Mouse (Mus musculus): ENCODE data around the gene Tmem207. TPM values are rescaled to one million over a fixed set of nuclear protein-coding genes. Genes with fewer than 3 reads are reported as not detected.
"Not testable (repeated sequence)": the region's sequence is repeated elsewhere in the genome, so short reads cannot be mapped to it uniquely, and the experiment has no call there.

Tmem207 gene
- polyA plus RNA-seq, 1 experiment from 2014 or later, result 0.16 TPM

DNA sequence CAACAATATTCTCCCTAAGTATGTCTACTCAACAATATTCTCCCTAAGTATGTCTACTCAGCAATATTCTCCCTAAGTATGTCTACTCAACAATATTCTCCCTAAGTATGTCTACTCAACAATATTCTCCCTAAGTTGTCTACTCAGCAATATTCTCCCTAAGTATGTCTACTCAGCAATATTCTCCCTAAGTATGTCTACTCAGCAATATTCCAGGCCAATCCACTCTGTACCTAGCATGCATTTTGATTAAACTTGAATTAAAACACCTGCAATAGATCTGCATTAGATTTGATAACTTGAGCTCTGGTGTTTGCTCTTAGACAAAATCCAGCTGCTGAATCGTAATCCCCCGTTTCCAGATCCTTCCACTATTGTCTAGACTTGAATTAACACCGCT, 26.9 kb downstream of the Tmem207 start:
- H3K4me3 ChIP-seq (ENCODE audit: low read depth, low read length); ATAC-seq; H3K27me3 ChIP-seq (ENCODE audit: control insufficient read depth, insufficient read depth, low read depth, low read length); H3K4me2 ChIP-seq (ENCODE audit: low read length); H3K27ac ChIP-seq (ENCODE audit: low read length); H3K9ac ChIP-seq (ENCODE audit: low read depth, low read length); H3K36me3 ChIP-seq (ENCODE audit: control insufficient read depth, insufficient read depth, low read length); H3K9me3 ChIP-seq (replicated peaks; ENCODE audit: control insufficient read depth, low read length, poor library complexity, severe bottlenecking); H3K4me1 ChIP-seq (ENCODE audit: control insufficient read depth, insufficient read depth, low read length): not testable (repeated sequence)
- 95% methylated on average over 3 of the region's 3 CpGs for WGBS

DNA sequence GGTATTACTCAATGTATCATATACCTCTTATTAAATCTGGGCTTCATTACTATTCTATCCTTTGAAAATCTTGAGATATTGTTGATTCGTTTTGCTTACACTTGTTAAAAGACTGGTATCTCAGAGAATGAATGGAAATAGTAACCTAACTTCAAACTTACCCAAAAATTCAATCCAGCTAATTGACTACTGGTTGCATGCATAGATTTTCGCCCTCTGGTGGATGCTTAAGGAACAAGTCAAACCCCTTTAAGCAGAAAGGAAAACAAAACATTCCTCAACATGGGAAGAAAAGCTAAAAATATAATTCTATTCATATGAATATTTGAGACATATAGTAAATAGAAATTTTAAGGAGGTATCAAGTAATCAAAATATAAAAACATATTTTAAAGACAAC, 30.8 kb downstream of the Tmem207 start:
- H3K9ac ChIP-seq (ENCODE audit: low read depth, low read length), result no peak overlapping the region

DNA sequence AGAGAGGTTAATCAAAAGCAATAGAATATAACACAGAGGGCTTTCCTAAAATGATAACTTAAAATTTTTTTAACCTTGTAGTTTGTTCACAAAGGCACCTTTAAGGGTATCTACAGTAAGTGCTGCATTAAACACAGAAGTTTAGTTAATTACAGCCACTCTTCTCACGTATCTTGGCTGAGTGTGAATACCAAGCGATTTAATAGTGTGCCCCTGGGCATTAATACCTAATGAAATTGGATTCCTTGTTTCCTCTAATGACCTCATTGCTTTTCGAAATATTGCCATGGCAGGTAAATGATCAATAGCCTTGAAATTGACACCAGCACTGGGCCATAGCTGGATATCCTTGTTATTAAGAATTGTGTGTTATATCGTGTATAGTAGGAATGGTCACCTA, 55.3 kb downstream of the Tmem207 start:
- H3K4me2 ChIP-seq (ENCODE audit: low read length), result no peak overlapping the region
- H3K4me3 ChIP-seq (ENCODE audit: low read depth, low read length), result no peak overlapping the region
- H3K27me3 ChIP-seq (ENCODE audit: control insufficient read depth, insufficient read depth, low read depth, low read length), result no peaks in the 10 kb centered on the region
- H3K27ac ChIP-seq (ENCODE audit: low read length), result no peak overlapping the region
- no peak overlapping the region for H3K9ac ChIP-seq (ENCODE audit: low read depth, low read length)
- no peaks in the 10 kb centered on the region for H3K4me1 ChIP-seq (ENCODE audit: control insufficient read depth, insufficient read depth, low read length)
- no peak for ATAC-seq
- no peaks in the 10 kb centered on the region for H3K36me3 ChIP-seq (ENCODE audit: control insufficient read depth, insufficient read depth, low read length)
- no peaks in the 10 kb centered on the region for H3K9me3 ChIP-seq (replicated peaks; ENCODE audit: control insufficient read depth, low read length, poor library complexity, severe bottlenecking)
- 83% methylated on average over 4 of the region's 4 CpGs for WGBS

More for the DNA sequence above, 30.8 kb downstream of the Tmem207 start:
- H3K27me3 ChIP-seq (ENCODE audit: control insufficient read depth, insufficient read depth, low read depth, low read length), result no peaks in the 10 kb centered on the region
- no peak overlapping the region for H3K27ac ChIP-seq (ENCODE audit: low read length)
- H3K36me3 ChIP-seq (ENCODE audit: control insufficient read depth, insufficient read depth, low read length), result no peaks in the 10 kb centered on the region
- H3K4me3 ChIP-seq (ENCODE audit: low read depth, low read length), result no peak overlapping the region
- no peaks in the 10 kb centered on the region for H3K9me3 ChIP-seq (replicated peaks; ENCODE audit: control insufficient read depth, low read length, poor library complexity, severe bottlenecking)
- ATAC-seq, result no peak
- H3K4me1 ChIP-seq (ENCODE audit: control insufficient read depth, insufficient read depth, low read length), result no peaks in the 10 kb centered on the region
- H3K4me2 ChIP-seq (ENCODE audit: low read length), result no peak overlapping the region
- 20% methylated on average over 2 of the region's 2 CpGs for WGBS

DNA sequence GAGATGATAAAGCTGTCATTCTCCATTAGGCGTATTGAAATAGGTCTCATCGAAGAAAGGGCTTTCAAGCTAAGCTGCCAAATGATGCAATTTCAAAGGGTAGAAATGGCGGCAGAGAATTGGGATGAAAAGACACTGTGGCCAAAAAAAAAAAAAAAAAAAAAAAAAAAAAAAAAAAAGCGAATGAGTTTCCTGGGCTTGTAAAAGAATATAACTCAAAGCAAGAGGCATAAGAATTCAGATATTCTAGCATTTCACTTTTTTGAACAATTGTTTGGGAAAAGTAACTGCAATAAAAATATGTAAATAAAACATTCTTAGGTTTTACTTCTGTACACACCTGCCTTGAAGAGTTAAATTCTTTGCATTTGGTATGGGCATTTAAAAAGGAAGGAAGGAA, 60.0 kb downstream of the Tmem207 start:
- Histone ChIP-seq H3K4me1 (ENCODE audit: control insufficient read depth, insufficient read depth, low read length) (no peaks in the 10 kb centered on the region), H3K4me2 (ENCODE audit: low read length) (no peak overlapping the region), H3K36me3 (ENCODE audit: control insufficient read depth, insufficient read depth, low read length) (no peaks in the 10 kb centered on the region), H3K27me3 (ENCODE audit: control insufficient read depth, insufficient read depth, low read depth, low read length) (no peaks in the 10 kb centered on the region), H3K4me3 (ENCODE audit: low read depth, low read length) (no peak overlapping the region), H3K27ac (ENCODE audit: low read length) (no peak overlapping the region), H3K9me3 (replicated peaks; ENCODE audit: control insufficient read depth, low read length, poor library complexity, severe bottlenecking) (no peaks in the 10 kb centered on the region), H3K9ac (ENCODE audit: low read depth, low read length) (no peak overlapping the region)
- ATAC-seq, result no peak
- WGBS, result 72% methylated on average over 4 of the region's 4 CpGs

DNA sequence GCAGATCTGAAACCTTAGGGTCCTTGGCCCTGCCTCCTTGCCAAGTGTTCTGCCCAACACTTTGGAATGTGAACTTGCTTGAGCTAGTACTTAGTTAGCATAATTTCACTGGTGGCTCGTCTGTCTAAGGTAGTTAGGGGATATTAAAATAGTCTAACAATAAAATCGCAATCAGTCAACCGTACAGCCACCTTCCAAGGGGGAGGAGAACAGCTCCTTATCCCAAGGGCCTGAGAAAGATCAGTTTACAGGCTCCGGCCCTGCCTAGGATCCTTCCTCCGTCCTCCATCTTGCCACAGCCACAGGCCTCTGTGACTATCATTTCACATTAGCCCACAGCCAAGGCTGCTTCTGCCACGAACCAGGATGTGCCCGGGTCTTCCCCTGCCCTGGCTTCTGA, 63.7 kb downstream of the Tmem207 start, which contains the start of gene Cldn16:
Gene Cldn16 (plus strand): TSS at position 301 of the 400 bp plus-strand sequence.
- Histone ChIP-seq H3K9ac (ENCODE audit: low read depth, low read length) (no peak within 1 kb of the TSS), H3K27ac (ENCODE audit: low read length) (no peak within 1 kb of the TSS), H3K27me3 (ENCODE audit: control insufficient read depth, insufficient read depth, low read depth, low read length) (no peaks in the 10 kb centered on the region), H3K4me2 (ENCODE audit: low read length) (no peak within 1 kb of the TSS), H3K36me3 (ENCODE audit: control insufficient read depth, insufficient read depth, low read length) (no peaks in the 10 kb centered on the region), H3K4me1 (ENCODE audit: control insufficient read depth, insufficient read depth, low read length) (no peaks in the 10 kb centered on the region), H3K9me3 (replicated peaks; ENCODE audit: control insufficient read depth, low read length, poor library complexity, severe bottlenecking) (no peaks in the 10 kb centered on the region), H3K4me3 (ENCODE audit: low read depth, low read length) (no peak within 1 kb of the TSS)
- no peak for ATAC-seq
- WGBS, result 78% methylated on average over 7 of the region's 7 CpGs

DNA sequence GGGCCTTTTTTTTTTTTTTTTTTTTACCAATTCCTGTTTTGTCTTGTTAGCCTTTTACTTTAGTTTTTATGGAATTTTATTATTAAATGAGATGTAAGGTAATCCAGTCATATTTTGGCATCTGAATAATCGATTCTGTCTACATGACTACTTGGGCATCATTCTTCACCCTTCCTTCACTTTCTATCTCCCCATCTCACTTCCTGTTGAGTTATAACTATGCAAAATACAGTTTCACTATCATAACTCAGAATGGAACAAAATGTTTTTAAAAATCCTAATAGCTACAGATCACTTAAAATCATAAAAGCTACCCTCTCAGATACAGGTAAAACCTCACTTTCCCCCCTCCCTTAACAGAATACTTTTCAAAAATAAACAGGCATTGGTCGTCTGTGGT, 70.4 kb downstream of the Tmem207 start:
- H3K27me3 ChIP-seq (ENCODE audit: control insufficient read depth, insufficient read depth, low read depth, low read length), result no peaks in the 10 kb centered on the region
- H3K4me1 ChIP-seq (ENCODE audit: control insufficient read depth, insufficient read depth, low read length), result no peaks in the 10 kb centered on the region
- H3K4me2 ChIP-seq (ENCODE audit: low read length), result no peak overlapping the region
- no peak overlapping the region for H3K4me3 ChIP-seq (ENCODE audit: low read depth, low read length)
- WGBS, result 91% methylated on average over 2 of the region's 2 CpGs
- H3K9ac ChIP-seq (ENCODE audit: low read depth, low read length), result no peak overlapping the region
- no peak for ATAC-seq
- H3K36me3 ChIP-seq (ENCODE audit: control insufficient read depth, insufficient read depth, low read length), result no peaks in the 10 kb centered on the region
- H3K27ac ChIP-seq (ENCODE audit: low read length), result no peak overlapping the region
- H3K9me3 ChIP-seq (replicated peaks; ENCODE audit: control insufficient read depth, low read length, poor library complexity, severe bottlenecking), result no peaks in the 10 kb centered on the region

DNA sequence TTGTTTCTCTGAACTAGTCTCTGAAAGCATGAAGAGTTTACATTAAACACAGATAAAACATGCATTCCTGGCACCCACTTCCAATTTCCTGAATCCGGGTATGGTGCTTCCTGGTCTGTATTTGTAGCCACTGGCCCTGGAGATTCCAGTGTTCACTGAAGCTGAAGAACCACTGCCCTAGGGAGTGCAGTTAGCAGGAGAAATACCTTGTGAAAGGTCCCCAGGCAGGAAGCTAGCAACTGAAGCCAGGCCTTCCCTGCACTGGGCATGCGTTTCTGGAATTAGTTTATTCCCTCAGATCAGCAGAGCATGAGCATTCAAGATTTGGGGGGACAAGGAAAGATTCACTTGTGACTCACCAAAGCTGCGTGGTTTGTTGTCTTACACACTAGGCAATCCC, 72.4 kb downstream of the Tmem207 start:
- Histone ChIP-seq H3K9ac (ENCODE audit: low read depth, low read length) (no peak overlapping the region), H3K4me1 (ENCODE audit: control insufficient read depth, insufficient read depth, low read length) (no peaks in the 10 kb centered on the region), H3K27me3 (ENCODE audit: control insufficient read depth, insufficient read depth, low read depth, low read length) (no peaks in the 10 kb centered on the region), H3K4me2 (ENCODE audit: low read length) (no peak overlapping the region), H3K27ac (ENCODE audit: low read length) (no peak overlapping the region), H3K36me3 (ENCODE audit: control insufficient read depth, insufficient read depth, low read length) (no peaks in the 10 kb centered on the region), H3K4me3 (ENCODE audit: low read depth, low read length) (no peak overlapping the region), H3K9me3 (replicated peaks; ENCODE audit: control insufficient read depth, low read length, poor library complexity, severe bottlenecking) (no peaks in the 10 kb centered on the region)
- WGBS, result 69% methylated on average over 3 of the region's 3 CpGs
- ATAC-seq, result no peak

Other genes with a start within 250 kb of the Tmem207 start
- gene Cldn1, start 154.9 kb downstream of the Tmem207 start, polyA plus RNA-seq (2015; fragmentation: Nextera tagmentation; extraction: Ambion mirVana), result 3.4 and 4.7 TPM in 2 replicates
- gene Cldn16, start 63.6 kb downstream of the Tmem207 start, polyA plus RNA-seq (2015; fragmentation: Nextera tagmentation; extraction: Ambion mirVana), result not detected in 2 replicates
- gene Il1rap, start 54.9 kb upstream of the Tmem207 start, polyA plus RNA-seq (2015; fragmentation: Nextera tagmentation; extraction: Ambion mirVana), result 8.2 and 8.6 TPM in 2 replicates